Mouse (Mus musculus): Measurements from ENCODE around the gene Lgr6.

DNA sequence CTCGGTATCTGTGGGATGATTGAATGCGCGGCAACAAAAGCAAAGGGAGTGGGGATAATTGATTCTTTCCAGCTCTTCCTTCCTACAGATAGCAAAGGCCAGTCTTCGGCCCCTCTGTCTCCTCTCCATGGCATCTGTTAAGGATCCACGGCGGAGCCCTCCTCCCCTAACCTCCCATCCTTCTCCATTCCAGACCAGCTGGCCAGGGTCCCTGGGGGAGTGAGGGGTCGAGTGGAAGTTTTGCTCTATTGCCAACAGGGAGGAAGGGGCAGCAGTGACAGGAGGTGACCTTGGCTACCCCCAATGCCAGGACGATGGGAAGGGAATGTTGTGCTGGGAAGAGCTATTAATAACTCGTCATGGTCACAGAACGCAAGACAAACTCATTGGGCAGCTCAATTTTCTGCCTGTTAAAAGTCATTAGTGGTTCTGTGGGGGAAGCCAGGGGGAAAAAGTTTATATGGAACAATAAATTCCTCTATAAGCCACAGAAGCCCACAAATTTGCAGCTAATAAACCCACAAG is 90.1 kb downstream of the Lgr6 start:
- TF ChIP-seq POLR2A (IDR thresholded peaks at IDR 0.05; ENCODE audit: borderline replicate concordance, low read depth, low read length) (no peak), CTCF (IDR thresholded peaks at IDR 0.05; ENCODE audit: low read depth, low read length) (no peak)

All from bone marrow macrophage, adult 2 months (primary cell).